Mouse (Mus musculus): ENCODE data around the gene Vmn1r76.

Vmn1r76 gene

DNA sequence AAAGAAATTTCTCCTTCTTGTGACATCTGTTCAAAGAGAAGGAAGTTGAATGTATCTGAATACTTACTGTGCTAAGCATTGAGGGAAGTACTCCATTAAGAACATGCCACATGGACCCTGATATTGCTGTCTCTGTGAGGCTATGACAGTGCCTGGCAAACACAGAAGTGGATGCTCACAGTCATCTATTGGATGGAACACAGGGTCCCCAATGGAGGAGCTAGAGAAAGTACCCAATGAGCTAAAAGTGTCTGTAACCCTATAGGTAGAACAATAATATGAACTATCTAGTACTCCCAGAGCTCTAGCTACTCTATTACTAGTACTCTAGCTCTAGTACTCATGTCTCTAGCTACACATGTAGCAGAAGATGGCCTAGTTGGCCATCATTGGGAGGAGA lies at the start of gene Vmn1r76:
Gene Vmn1r76, minus strand, starts transcription at position 101 of the 400 bp plus-strand sequence.
- ATAC-seq (ENCODE audit: insufficient number of reproducible peaks, low FRiP score, low TSS enrichment), result no peak

DNA sequence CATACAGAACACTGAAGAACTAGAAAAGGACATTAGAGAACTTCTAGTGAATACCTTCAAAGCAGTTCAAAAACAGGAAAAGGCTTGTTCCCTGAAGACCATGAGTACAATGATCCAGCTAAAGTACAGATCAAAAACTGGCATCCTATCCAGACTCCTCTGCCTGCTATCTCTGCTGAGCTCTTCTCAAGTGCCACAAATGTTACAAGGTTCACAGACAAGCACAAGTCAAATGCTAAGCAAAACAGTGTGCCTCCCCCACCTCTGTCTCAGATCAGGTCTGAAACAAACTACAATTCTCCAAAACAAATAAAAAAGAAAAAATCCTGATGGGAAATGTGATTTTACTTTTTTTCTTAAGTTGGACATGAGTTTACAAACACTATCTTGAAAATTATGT lies 34.6 kb upstream of the Vmn1r76 start:
- no peak for ATAC-seq (ENCODE audit: insufficient number of reproducible peaks, low FRiP score, low TSS enrichment)

DNA sequence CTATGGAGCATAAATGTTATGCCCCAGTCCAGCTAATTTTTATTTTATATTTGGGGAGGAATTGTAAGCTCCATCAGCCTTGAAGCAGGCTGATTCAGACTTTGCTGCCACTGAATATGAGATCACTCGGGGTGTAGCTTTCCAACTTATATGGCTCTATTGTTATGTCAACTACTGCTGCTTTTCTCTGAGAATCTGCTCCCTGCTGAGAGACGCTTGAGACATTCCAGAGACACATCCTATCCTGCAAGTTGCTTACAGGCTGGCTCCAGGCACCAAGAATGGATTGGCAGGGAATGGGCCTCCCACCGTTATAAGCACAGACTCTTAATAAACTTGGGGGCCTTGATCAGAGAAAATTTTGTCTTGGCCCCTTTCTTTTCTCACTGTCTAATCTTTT lies 10.0 kb upstream of the Vmn1r76 start:
- no peak for ATAC-seq (ENCODE audit: insufficient number of reproducible peaks, low FRiP score, low TSS enrichment)

DNA sequence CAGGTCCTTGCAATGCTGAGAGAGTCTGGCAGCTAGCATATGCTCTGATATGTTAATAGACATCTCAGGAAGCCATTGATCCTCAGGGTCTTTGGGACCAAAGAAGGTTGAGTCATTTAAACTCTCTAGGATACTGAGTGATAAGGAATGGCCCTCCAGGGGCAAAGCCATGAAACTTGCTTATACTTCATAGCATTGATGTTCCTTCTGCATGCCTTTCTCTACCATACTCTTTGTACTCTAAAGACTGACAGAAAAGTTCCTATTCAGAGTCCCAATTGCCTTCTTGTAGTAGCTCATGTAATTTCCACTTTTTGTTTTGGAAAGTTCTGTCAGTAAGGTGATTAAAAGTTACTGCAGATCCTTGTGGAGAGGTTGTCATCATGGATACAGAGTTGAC lies 63.7 kb downstream of the Vmn1r76 start, which contains the start of gene Vmn1r75:
Gene Vmn1r75, plus strand, starts transcription at position 301 of the 400 bp plus-strand sequence.
- ATAC-seq (ENCODE audit: insufficient number of reproducible peaks, low FRiP score, low TSS enrichment), result no peak
